Mouse (Mus musculus) limb, embryonic 11.5 days (tissue): ENCODE data around the gene Dcun1d2. TPM values are rescaled to one million over a fixed set of nuclear protein-coding genes. Genes with fewer than 3 reads are reported as not detected.

Source experiments
- ATAC-seq: fragments of 200-750 bp; cut with Nextera tagmentation; 2 replicates; pipeline ENCODE4 v1.8.0; 2017; ENCODE audit warnings: low read depth; ENCODE audit not compliant: insufficient number of reproducible peaks, low FRiP score, low TSS enrichment
- DNase-seq: peaks from one replicate; pipeline ENCODE4 v3.0.0-alpha.2; 2015; ENCODE audit warnings: low spot score
- H3K27ac ChIP-seq: fragments of 300-500 bp; sonication (generic); replicated peaks from 2 replicates; pipeline ENCODE4 v1.5.1; 2014; ENCODE audit warnings: low read depth, mild to moderate bottlenecking, low read length
- H3K27me3 ChIP-seq: fragments of 300-500 bp; sonication (generic); 2 replicates; pipeline ENCODE4 v1.6.1; 2014; ENCODE audit warnings: mild to moderate bottlenecking, low read length, mixed read lengths; ENCODE audit not compliant: control insufficient read depth, insufficient read depth
- H3K36me3 ChIP-seq: fragments of 300-500 bp; sonication (generic); 2 replicates; pipeline ENCODE4 v1.6.1; 2014; ENCODE audit warnings: mild to moderate bottlenecking, low read length, moderate library complexity, mixed read lengths; ENCODE audit not compliant: control insufficient read depth, insufficient read depth
- H3K4me1 ChIP-seq: fragments of 300-500 bp; sonication (generic); 2 replicates; pipeline ENCODE4 v1.6.1; 2014; ENCODE audit warnings: low read length, mixed read lengths; ENCODE audit not compliant: control insufficient read depth, insufficient read depth
- H3K4me2 ChIP-seq: fragments of 300-500 bp; sonication (generic); 2 replicates; pipeline ENCODE4 v1.6.1; 2014; ENCODE audit warnings: low read depth, mild to moderate bottlenecking, moderate library complexity; ENCODE audit not compliant: severe bottlenecking
- H3K4me3 ChIP-seq: fragments of 300-500 bp; sonication (generic); 2 replicates; pipeline ENCODE4 v1.5.1; 2014; ENCODE audit warnings: low read depth, low read length
- H3K9ac ChIP-seq: fragments of 300-500 bp; sonication (generic); 2 replicates; pipeline ENCODE4 v1.6.1; 2014; ENCODE audit warnings: mild to moderate bottlenecking, low read length
- H3K9me3 ChIP-seq: fragments of 300-500 bp; sonication (generic); 2 replicates; pipeline ENCODE4 v1.6.1; 2016; ENCODE audit warnings: low read length; ENCODE audit not compliant: control insufficient read depth
- WGBS: fragments of 180-500 bp; shearing (Covaris S2); extraction: QIAGEN DNeasy Blood & Tissue Kit; methylation state at CpG from one replicate; pipeline ENCODE4 v1.1.7; 2014; 5-methylcytosine and 5-hydroxymethylcytosine counted together
- polyA plus RNA-seq: library from polyadenylated mRNA; unstranded; fragments of >200 nt; fragmentation: Nextera tagmentation; extraction: Ambion mirVana; gene quantifications from 2 replicates; pipeline ENCODE4 v1.2.1, GENCODE M21; 2014

Gene Dcun1d2
- polyA plus RNA-seq, 1 experiment from 2014 or later = 28.7 TPM

DNA sequence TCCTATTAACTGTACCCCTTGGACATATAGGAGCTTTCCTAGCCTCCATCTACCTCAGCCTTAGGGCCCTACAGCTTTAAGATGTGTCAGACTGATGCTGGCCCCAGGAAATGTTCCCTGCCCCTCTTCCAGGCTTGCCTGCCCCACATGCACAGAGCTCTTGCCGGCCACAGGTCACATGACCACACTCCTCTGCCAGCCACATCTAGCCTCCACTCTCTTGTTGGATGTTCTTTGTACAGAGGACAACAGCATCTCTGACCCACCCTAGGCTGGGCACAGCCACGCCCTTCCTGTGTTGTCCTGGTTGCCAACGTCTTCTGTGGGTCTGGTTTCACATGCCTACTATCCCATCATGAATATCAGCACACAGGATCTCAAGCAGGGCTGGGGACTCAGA is 60.7 kb downstream of the Dcun1d2 start:
- no peak overlapping the region for H3K4me3 ChIP-seq
- no peaks in the 10 kb centered on the region for H3K36me3 ChIP-seq
- H3K4me2 ChIP-seq = no peak overlapping the region
- H3K9ac ChIP-seq = no peak overlapping the region
- DNase-seq = no peak
- 67% methylated on average over 3 of the region's 3 CpGs for WGBS
- ATAC-seq = no peak
- H3K4me1 ChIP-seq = peaks cover 11% of the 10 kb centered on the region
- no peaks in the 10 kb centered on the region for H3K9me3 ChIP-seq
- no peak overlapping the region for H3K27ac ChIP-seq
- H3K27me3 ChIP-seq = no peaks in the 10 kb centered on the region

- Histone ChIP-seq H3K27me3 (no peaks in the 10 kb centered on the region), H3K4me1 (peaks cover 11% of the 10 kb centered on the region), H3K27ac (no peak overlapping the region)
Measured at GRCm38 (mm10) chr8:13226288-13226687, 61.6 kb downstream of the Dcun1d2 start.

DNA sequence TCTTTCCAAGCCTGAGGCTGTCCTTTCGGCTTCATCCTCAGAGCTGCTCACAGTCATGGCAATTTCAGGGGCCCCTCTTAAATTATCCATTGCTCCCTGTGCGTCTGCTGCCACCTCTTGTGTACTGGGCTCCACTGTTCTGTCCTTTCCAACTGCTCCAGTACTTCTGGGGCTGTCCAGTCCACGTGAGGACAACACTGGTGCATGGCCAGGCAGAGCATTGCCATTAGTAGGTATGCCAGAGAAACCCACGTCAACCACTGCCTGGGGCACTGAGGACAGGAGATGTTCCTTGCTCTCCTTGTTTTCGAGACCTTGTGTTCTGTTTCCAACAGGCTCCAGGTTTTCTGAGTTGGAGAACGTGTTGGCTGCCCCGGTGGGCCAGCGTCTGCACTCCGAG is 63.5 kb downstream of the Dcun1d2 start:
- Histone ChIP-seq H3K27ac (no peak overlapping the region), H3K9me3 (no peaks in the 10 kb centered on the region), H3K4me1 (peaks cover 8% of the 10 kb centered on the region), H3K36me3 (no peaks in the 10 kb centered on the region), H3K27me3 (no peaks in the 10 kb centered on the region), H3K9ac (no peak overlapping the region), H3K4me3 (no peak overlapping the region), H3K4me2 (no peak overlapping the region)
- DNase-seq (no peak), ATAC-seq (no peak)
- 84% methylated on average over 9 of the region's 9 CpGs for WGBS

More at GRCm38 (mm10) chr8:13226288-13226687, 61.6 kb downstream of the Dcun1d2 start:
- peak; percentile 31 for DNase-seq
- WGBS = 76% methylated on average over 6 of the region's 6 CpGs
- Histone ChIP-seq H3K9ac (no peak overlapping the region), H3K4me2 (no peak overlapping the region), H3K36me3 (no peaks in the 10 kb centered on the region), H3K4me3 (no peak overlapping the region), H3K9me3 (no peaks in the 10 kb centered on the region)
- ATAC-seq = no peak; the same call in 1 of the 2 replicates

GRCm38 (mm10) chr8:13218441-13218840 is 69.5 kb downstream of the Dcun1d2 start:
- 88% methylated on average over 4 of the region's 4 CpGs for WGBS
- Histone ChIP-seq H3K27ac (no peak overlapping the region), H3K9ac (no peak overlapping the region), H3K4me1 (peaks cover 2% of the 10 kb centered on the region; the same call in 1 of the 2 replicates), H3K36me3 (no peaks in the 10 kb centered on the region), H3K9me3 (no peaks in the 10 kb centered on the region), H3K4me3 (no peak overlapping the region), H3K27me3 (no peaks in the 10 kb centered on the region), H3K4me2 (no peak overlapping the region)
- no peak for ATAC-seq
- DNase-seq = no peak

DNA sequence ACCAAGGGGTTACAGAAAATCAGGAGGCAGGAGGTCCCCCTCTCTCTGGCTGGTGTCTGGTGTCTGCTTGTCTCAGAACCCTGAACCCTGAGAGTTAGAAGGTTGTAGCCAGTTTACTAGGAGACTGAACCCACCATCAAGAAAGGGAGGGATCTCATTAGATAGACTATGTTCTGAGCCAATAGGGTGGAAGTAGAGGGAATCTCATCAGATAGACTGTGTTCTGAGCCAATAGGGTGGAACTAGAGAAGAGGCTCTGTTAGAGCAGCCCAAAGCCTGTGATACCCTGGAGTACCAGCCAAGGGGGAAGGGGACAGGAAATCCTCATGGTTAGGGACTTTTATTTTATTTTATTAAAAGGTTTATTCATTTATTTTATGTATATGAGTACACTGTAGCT is 69.9 kb downstream of the Dcun1d2 start:
- no peak for ATAC-seq
- DNase-seq = no peak

GRCm38 (mm10) chr8:13217093-13217492 is 70.8 kb downstream of the Dcun1d2 start:
- no peaks in the 10 kb centered on the region for H3K36me3 ChIP-seq
- no peak overlapping the region for H3K9ac ChIP-seq
- no peak for ATAC-seq
- 41% methylated on average over 5 of the region's 5 CpGs for WGBS
- H3K27me3 ChIP-seq = no peaks in the 10 kb centered on the region
- H3K27ac ChIP-seq = no peak overlapping the region
- H3K4me2 ChIP-seq = no peak overlapping the region
- H3K9me3 ChIP-seq = no peaks in the 10 kb centered on the region
- H3K4me1 ChIP-seq = peaks cover 6% of the 10 kb centered on the region; the same call in 1 of the 2 replicates
- DNase-seq = no peak
- no peak overlapping the region for H3K4me3 ChIP-seq

More for the DNA sequence above, 69.9 kb downstream of the Dcun1d2 start:
- H3K4me3 ChIP-seq = no peak overlapping the region
- H3K36me3 ChIP-seq = no peaks in the 10 kb centered on the region
- peaks cover 6% of the 10 kb centered on the region; the same call in 1 of the 2 replicates for H3K4me1 ChIP-seq
- no peak overlapping the region for H3K4me2 ChIP-seq
- no peaks in the 10 kb centered on the region for H3K9me3 ChIP-seq
- no peak overlapping the region for H3K9ac ChIP-seq
- H3K27me3 ChIP-seq = no peaks in the 10 kb centered on the region
- H3K27ac ChIP-seq = no peak overlapping the region

DNA sequence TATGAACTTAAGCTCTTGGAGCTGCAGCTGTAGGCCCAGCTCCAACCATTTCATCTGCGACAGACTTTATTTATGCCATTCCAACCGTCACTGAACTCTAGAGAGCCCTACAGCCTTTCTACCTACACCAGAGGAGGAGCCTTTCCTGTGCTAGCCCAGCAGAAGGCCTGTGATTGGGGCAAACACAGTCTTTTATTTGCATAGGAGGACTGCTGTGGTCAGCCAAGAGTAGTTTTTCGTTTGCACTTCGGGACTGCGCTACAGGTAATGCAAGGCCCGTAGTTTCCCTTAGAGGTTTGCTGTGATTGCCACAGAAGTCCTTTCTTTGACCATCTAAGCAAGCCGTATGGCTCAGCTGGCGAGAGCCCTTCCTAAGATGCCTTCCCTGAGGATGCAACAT is 71.5 kb downstream of the Dcun1d2 start:
- Histone ChIP-seq H3K4me1 (peaks cover 6% of the 10 kb centered on the region; the same call in 1 of the 2 replicates), H3K27ac (no peak overlapping the region), H3K36me3 (no peaks in the 10 kb centered on the region), H3K9me3 (no peaks in the 10 kb centered on the region), H3K27me3 (no peaks in the 10 kb centered on the region), H3K4me3 (no peak overlapping the region), H3K4me2 (no peak overlapping the region), H3K9ac (no peak overlapping the region)
- 69% methylated on average over 8 of the region's 8 CpGs for WGBS
- DNase-seq (no peak), ATAC-seq (no peak)

DNA sequence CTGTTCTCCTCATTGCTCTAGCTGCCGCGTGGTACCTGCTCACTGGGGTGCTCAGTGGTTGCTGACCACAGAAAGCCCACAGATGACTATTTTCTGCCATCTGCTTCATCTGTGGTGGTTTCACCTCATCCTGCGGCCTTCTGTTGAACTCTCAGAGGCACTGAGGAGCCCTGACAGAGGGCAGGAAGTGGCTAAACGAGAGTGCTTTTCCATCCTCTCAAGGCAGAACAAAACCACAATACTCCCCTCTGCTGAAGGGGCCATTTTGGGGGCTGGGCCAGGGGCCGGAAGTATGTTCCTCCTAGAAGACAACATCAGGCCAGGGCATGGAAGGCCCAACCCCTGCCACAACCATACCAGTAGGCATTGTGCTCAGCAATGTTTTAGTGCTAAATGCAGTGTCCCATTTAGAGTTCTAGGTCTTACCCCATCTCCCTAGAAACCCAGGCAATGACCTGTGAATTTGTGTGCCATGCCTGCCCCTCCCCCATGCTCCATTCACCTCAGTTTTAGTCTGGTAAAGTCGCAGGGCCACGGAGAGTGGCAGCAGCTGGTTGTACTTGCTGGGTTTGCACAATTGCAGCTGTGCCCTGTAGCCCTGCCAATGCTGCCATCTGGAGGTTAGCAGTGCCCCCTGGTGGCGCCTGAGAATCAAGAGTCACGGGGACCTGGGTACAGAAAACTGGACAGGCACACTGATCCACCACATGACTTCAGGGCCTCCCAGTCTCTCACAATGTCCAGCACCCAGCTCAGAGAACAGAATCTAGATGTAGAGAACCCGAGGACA is 74.3 kb downstream of the Dcun1d2 start:
- Histone ChIP-seq H3K4me3 (no peak overlapping the region), H3K4me1 (peaks cover 6% of the 10 kb centered on the region; the same call in 1 of the 2 replicates), H3K9ac (no peak overlapping the region), H3K27ac (no peak overlapping the region), H3K27me3 (no peaks in the 10 kb centered on the region), H3K4me2 (0 out of 2 replicates have a peak overlapping the region, but pooled peaks have one; percentile 12), H3K9me3 (no peaks in the 10 kb centered on the region), H3K36me3 (no peaks in the 10 kb centered on the region)
- DNase-seq = peak; percentile 91
- 31% methylated on average over 10 of the region's 10 CpGs for WGBS
- ATAC-seq = peak; percentile 51
